Mouse (Mus musculus) olfactory bulb, adult 2 months (tissue): ENCODE data around the gene Wdr18.

Source experiments
- CTCF ChIP-seq: fragments of 200-500 bp; IDR thresholded peaks from 2 replicates; pipeline ENCODE4 v1.5.1; 2012; ENCODE audit warnings: low read depth, mild to moderate bottlenecking, low read length, moderate library complexity; ENCODE audit not compliant: insufficient read depth
- POLR2A ChIP-seq: fragments of 200-500 bp; IDR thresholded peaks from 2 replicates; pipeline ENCODE4 v1.6.1; 2012; ENCODE audit warnings: mild to moderate bottlenecking, low read depth, low read length, moderate library complexity; ENCODE audit not compliant: insufficient read depth

DNA sequence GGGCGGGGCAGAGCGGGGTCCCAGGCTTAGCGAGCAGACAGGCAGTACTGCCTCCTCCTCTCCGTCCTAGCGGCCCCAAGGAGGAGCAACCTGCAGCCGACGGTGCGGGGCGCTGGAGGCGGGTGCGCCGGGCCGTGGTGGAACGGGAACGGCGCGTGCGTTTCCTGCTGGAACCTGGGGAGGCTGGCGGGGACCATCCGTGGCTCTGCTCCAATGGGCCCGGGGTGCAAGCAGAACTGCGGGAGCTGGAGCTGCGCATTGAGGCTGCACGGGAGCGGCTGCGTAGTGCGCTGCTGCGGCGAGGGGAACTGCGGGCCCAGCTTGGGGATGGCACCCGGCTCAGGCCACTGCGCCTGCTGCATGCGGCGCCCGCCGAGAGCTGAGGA lies 16.8 kb downstream of the Wdr18 start:
- no peak for TF ChIP-seq CTCF
- no peak for TF ChIP-seq POLR2A
